ENCODE assay signal across 16 mouse cellular contexts in the genomic region with DNA sequence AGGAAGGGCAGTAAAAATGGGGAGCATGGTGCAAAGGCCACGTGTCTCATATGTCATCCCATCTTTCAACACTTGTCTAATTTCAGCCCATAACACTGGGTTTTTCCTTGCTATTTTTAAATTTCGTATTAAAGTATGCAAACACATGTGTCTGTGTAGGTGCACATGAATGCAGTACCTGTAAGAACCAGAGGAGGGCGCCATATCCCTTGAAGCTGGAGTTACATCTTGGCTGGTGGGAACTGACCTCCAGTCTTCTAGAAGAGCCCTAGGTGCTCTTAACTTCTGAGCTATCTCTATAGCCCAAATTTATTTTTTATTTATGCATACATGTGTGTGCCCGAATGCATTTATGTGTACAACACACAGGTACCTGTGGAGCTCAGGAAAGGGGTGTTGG. TPM values are rescaled to one million over a fixed set of nuclear protein-coding genes. Genes with fewer than 3 reads are reported as not detected.
DNase-seq lines count a peak whose midpoint lies in the region; ATAC-seq and TF ChIP-seq lines count a peak whose summit lies in the region.
"Had no signal": no experiment of that assay in that cellular context is flagged by ENCODE, and none has a peak within 500 bp of the region (broad histone marks: within the 10 kb centered on the region; RNA-seq: fewer than 3 reads in every experiment).

No protein-coding gene starts in this region.

- no peak overlapping the region for H3K4me2 ChIP-seq in limb, embryonic 11.5 days (ENCODE audit: low read depth, severe bottlenecking)
- no peak overlapping the region for H3K4me2 ChIP-seq in neural tube, embryonic 15.5 days
- H3K4me2 ChIP-seq: heart, embryonic 13.5 days; liver, embryonic 13.5 days had no signal

- H3K36me3 ChIP-seq in limb, embryonic 11.5 days (ENCODE audit: control insufficient read depth, insufficient read depth, low read length), result no peaks in the 10 kb centered on the region
- H3K36me3 ChIP-seq in limb, embryonic 10.5 days, result no peaks in the 10 kb centered on the region
- no peaks in the 10 kb centered on the region for H3K36me3 ChIP-seq in E14TG2a.4 (ENCODE audit: insufficient read depth, low read length)
- H3K36me3 ChIP-seq in neural tube, embryonic 15.5 days, result no peaks in the 10 kb centered on the region
- H3K36me3 ChIP-seq: heart, embryonic 13.5 days; liver, embryonic 13.5 days had no signal

- no peaks in the 10 kb centered on the region for H3K4me1 ChIP-seq in limb, embryonic 11.5 days (ENCODE audit: control insufficient read depth, insufficient read depth, low read length)
- H3K4me1 ChIP-seq in limb, embryonic 10.5 days, result no peaks in the 10 kb centered on the region
- H3K4me1 ChIP-seq in E14TG2a.4 (replicated peaks; ENCODE audit: low read depth, low read length), result no peaks in the 10 kb centered on the region
- H3K4me1 ChIP-seq in neural tube, embryonic 15.5 days, result no peaks in the 10 kb centered on the region
- H3K4me1 ChIP-seq: liver, embryonic 13.5 days had no signal

- no peaks in the 10 kb centered on the region for H3K27me3 ChIP-seq in limb, embryonic 11.5 days (ENCODE audit: control insufficient read depth, insufficient read depth, low read length)
- H3K27me3 ChIP-seq in limb, embryonic 10.5 days (ENCODE audit: low read depth, poor library complexity, severe bottlenecking), result no peaks in the 10 kb centered on the region
- H3K27me3 ChIP-seq in E14TG2a.4 (ENCODE audit: insufficient read depth, low read length), result no peaks in the 10 kb centered on the region
- no peaks in the 10 kb centered on the region for H3K27me3 ChIP-seq in neural tube, embryonic 15.5 days (replicated peaks)
- H3K27me3 ChIP-seq: heart, embryonic 13.5 days; liver, embryonic 13.5 days had no signal

- TF ChIP-seq CTCF in E14TG2a.4 (conservative IDR thresholded peaks at IDR 0.05; ENCODE audit: low read length), result peak; percentile 47

- no peak overlapping the region for H3K9ac ChIP-seq in limb, embryonic 11.5 days (ENCODE audit: low read length)
- no peak overlapping the region for H3K9ac ChIP-seq in neural tube, embryonic 15.5 days (replicated peaks)
- H3K9ac ChIP-seq: heart, embryonic 13.5 days; liver, embryonic 13.5 days had no signal

- no peak for ATAC-seq in limb, embryonic 11.5 days (ENCODE audit: insufficient number of reproducible peaks, low FRiP score, low TSS enrichment, low read depth)
- ATAC-seq in common myeloid progenitor, adult 5-6 weeks (replicated peaks; ENCODE audit: low read depth, poor library complexity, severe bottlenecking), result 0 out of 2 replicates have a peak, but pooled peaks have one; percentile 25
- ATAC-seq in neural tube, embryonic 15.5 days (ENCODE audit: low FRiP score), result no peak

- no peaks in the 10 kb centered on the region for H3K9me3 ChIP-seq in limb, embryonic 11.5 days (ENCODE audit: control insufficient read depth, low read length)
- no peaks in the 10 kb centered on the region for H3K9me3 ChIP-seq in limb, embryonic 10.5 days (replicated peaks)
- H3K9me3 ChIP-seq in E14TG2a.4 (ENCODE audit: low read length), result no peaks in the 10 kb centered on the region
- H3K9me3 ChIP-seq in neural tube, embryonic 15.5 days (replicated peaks), result no peaks in the 10 kb centered on the region
- H3K9me3 ChIP-seq: heart, embryonic 13.5 days; liver, embryonic 13.5 days; megakaryocyte, embryonic 14.5 days had no signal

- peak; percentile 22 for DNase-seq in limb, embryonic 11.5 days (ENCODE audit: low spot score)
- DNase-seq in limb, embryonic 10.5 days (ENCODE audit: low spot score), result no peak
- peak; percentile 8 for DNase-seq in thymus, postnatal 14 days
- DNase-seq in ovary, postnatal 14 days (ENCODE audit: low spot score), result no peak
- DNase-seq: cerebellum, adult 2 months; gastrocnemius, postnatal 14 days; kidney, postnatal 14 days; liver, embryonic 13.5 days had no signal

- 69% methylated on average over 4 of the region's 4 CpGs for whole genome bisulfite sequencing in limb, embryonic 11.5 days
- 79% methylated on average over 4 of the region's 4 CpGs for WGBS in limb, embryonic 10.5 days
- WGBS in neural tube, embryonic 15.5 days, result 77% methylated on average over 4 of the region's 4 CpGs

- no peak overlapping the region for H3K27ac ChIP-seq in limb, embryonic 11.5 days (replicated peaks; ENCODE audit: low read depth, low read length)
- no peak overlapping the region for H3K27ac ChIP-seq in limb, embryonic 10.5 days
- no peak overlapping the region for H3K27ac ChIP-seq in neural tube, embryonic 15.5 days (replicated peaks)
- H3K27ac ChIP-seq: heart, embryonic 13.5 days; liver, embryonic 13.5 days had no signal

- no peak overlapping the region for H3K4me3 ChIP-seq in limb, embryonic 11.5 days (ENCODE audit: low read depth, low read length)
- H3K4me3 ChIP-seq in limb, embryonic 10.5 days, result no peak overlapping the region
- H3K4me3 ChIP-seq in E14TG2a.4 (replicated peaks; ENCODE audit: low read length), result no peak overlapping the region
- H3K4me3 ChIP-seq in neural tube, embryonic 15.5 days (replicated peaks), result no peak overlapping the region
- H3K4me3 ChIP-seq: heart, embryonic 13.5 days; liver, embryonic 13.5 days; megakaryocyte, embryonic 14.5 days had no signal

RNA-seq across cellular contexts. Expression of a gene that starts 30.2 kb away (rescaled TPM):
- 1.5 and 4.0 TPM in 2 replicates for polyA plus RNA-seq in limb, embryonic 11.5 days (2014; fragmentation: Nextera tagmentation; extraction: Ambion mirVana)
- 1.1 and 1.6 TPM in 2 replicates for polyA plus RNA-seq in limb, embryonic 10.5 days (2016; fragmentation: Nextera tagmentation; extraction: Ambion mirVana)
- total RNA-seq in common myeloid progenitor, adult 5-6 weeks (2017), result 111 and 209 TPM in 2 replicates
- polyA plus RNA-seq in neural tube, embryonic 15.5 days (2015; fragmentation: Nextera tagmentation; extraction: Ambion mirVana), result 1.2 and 1.6 TPM in 2 replicates
- total RNA-seq: adrenal gland, postnatal 4 days; left cerebral cortex, adult 18-20 months had no signal
- polyA plus RNA-seq: cerebellum, adult 2 months; testis, adult 2 months had no signal

RNA-seq across cellular contexts. Expression of a gene that starts 37.1 kb away (rescaled TPM):
- polyA plus RNA-seq in limb, embryonic 11.5 days (2014; fragmentation: Nextera tagmentation; extraction: Ambion mirVana), result 28.3 and 30.9 TPM in 2 replicates
- 35.5 and 36.0 TPM in 2 replicates for polyA plus RNA-seq in limb, embryonic 10.5 days (2016; fragmentation: Nextera tagmentation; extraction: Ambion mirVana)
- 71.6 and 77.2 TPM in 2 replicates for total RNA-seq in common myeloid progenitor, adult 5-6 weeks (2017)
- 18.2 and 21.7 TPM in 2 replicates for polyA plus RNA-seq in neural tube, embryonic 15.5 days (2015; fragmentation: Nextera tagmentation; extraction: Ambion mirVana)

RNA-seq across cellular contexts. Expression of a gene that starts 43.2 kb away (rescaled TPM):
- polyA plus RNA-seq in limb, embryonic 11.5 days (2014; fragmentation: Nextera tagmentation; extraction: Ambion mirVana), result 8.5 and 8.8 TPM in 2 replicates
- 5.9 and 10.6 TPM in 2 replicates for polyA plus RNA-seq in limb, embryonic 10.5 days (2016; fragmentation: Nextera tagmentation; extraction: Ambion mirVana)
- total RNA-seq in common myeloid progenitor, adult 5-6 weeks (2017), result 2.6 and 2.8 TPM in 2 replicates
- 47.6 and 52.0 TPM in 2 replicates for polyA plus RNA-seq in neural tube, embryonic 15.5 days (2015; fragmentation: Nextera tagmentation; extraction: Ambion mirVana)

Comparison
In these comparisons a context has a peak if more than half of its experiments do, and no peak if none do; other contexts are left out.
1. DNase-seq: peak in limb, embryonic 11.5 days (single experiment) and thymus, postnatal 14 days (single experiment); none in limb, embryonic 10.5 days (single experiment) and ovary, postnatal 14 days (single experiment).